Mouse (Mus musculus) limb, embryonic 12.5 days (tissue): ENCODE data around the gene Nup210l. TPM values are rescaled to one million over a fixed set of nuclear protein-coding genes. Genes with fewer than 3 reads are reported as not detected.

Experiments
- ATAC-seq: fragments of 200-750 bp; cut with Nextera tagmentation; 2 replicates; pipeline ENCODE4 v1.8.0; 2017; ENCODE audit warnings: low read depth, moderate TSS enrichment; ENCODE audit not compliant: insufficient number of reproducible peaks, insufficient read depth, low FRiP score, low TSS enrichment
- H3K27ac ChIP-seq: fragments of 300-500 bp; sonication (generic); 2 replicates; pipeline ENCODE4 v1.5.1; 2016; ENCODE audit warnings: mild to moderate bottlenecking, moderate library complexity
- H3K27me3 ChIP-seq: fragments of 300-500 bp; sonication (generic); 2 replicates; pipeline ENCODE4 v1.6.1; 2016; ENCODE audit warnings: mild to moderate bottlenecking, moderate library complexity
- H3K36me3 ChIP-seq: fragments of 300-500 bp; sonication (generic); 2 replicates; pipeline ENCODE4 v1.6.1; 2016; ENCODE audit warnings: mild to moderate bottlenecking, moderate library complexity
- H3K4me1 ChIP-seq: fragments of 300-500 bp; sonication (generic); replicated peaks from 2 replicates; pipeline ENCODE4 v1.6.1; 2016
- H3K4me2 ChIP-seq: fragments of 300-500 bp; sonication (generic); 2 replicates; pipeline ENCODE4 v1.6.1; 2016; ENCODE audit warnings: mild to moderate bottlenecking, moderate library complexity
- H3K4me3 ChIP-seq: fragments of 300-500 bp; sonication (generic); replicated peaks from 2 replicates; pipeline ENCODE4 v1.5.1; 2016; ENCODE audit warnings: mild to moderate bottlenecking
- H3K9ac ChIP-seq: fragments of 300-500 bp; sonication (generic); replicated peaks from 2 replicates; pipeline ENCODE4 v1.6.1; 2016; ENCODE audit warnings: mild to moderate bottlenecking, moderate library complexity
- H3K9me3 ChIP-seq: fragments of 300-500 bp; sonication (generic); 2 replicates; pipeline ENCODE4 v1.6.1; 2016; ENCODE audit warnings: mild to moderate bottlenecking, moderate library complexity
- WGBS: fragments of 180-500 bp; shearing (Covaris S2); methylation state at CpG from one replicate; pipeline ENCODE4 v1.1.7; 2016; 5-methylcytosine and 5-hydroxymethylcytosine counted together
- polyA plus RNA-seq: library from polyadenylated mRNA; unstranded; fragments of >200 nt; fragmentation: Nextera tagmentation; extraction: Ambion mirVana; gene quantifications from 2 replicates; pipeline ENCODE4 v1.2.1, GENCODE M21; 2016

Gene Nup210l
- polyA plus RNA-seq, 1 experiment from 2014 or later = 0.44 TPM

DNA sequence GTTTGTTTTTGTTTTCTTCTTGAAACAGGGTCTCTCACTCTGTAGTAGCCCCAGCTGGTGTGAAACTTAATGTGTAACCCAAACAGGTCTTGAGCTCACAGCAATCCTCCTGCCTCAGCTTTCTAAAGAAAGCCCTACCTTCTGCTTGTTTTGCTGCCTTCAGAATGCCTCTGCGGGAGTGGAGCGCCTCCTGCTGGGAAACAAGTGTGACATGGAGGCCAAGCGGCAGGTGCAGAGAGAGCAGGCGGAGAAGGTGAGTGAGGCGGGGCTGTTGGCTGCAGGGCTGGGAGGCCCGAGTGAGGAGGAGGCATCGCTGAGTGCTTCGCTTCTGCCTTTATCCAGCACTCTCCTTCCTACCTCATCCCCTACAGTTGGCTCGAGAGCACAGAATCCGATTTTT, 120.4 kb downstream of the Nup210l start:
- ATAC-seq = no peak
- Histone ChIP-seq H3K4me2 (no peak overlapping the region), H3K36me3 (peaks cover 36% of the 10 kb centered on the region), H3K9me3 (peaks cover 5% of the 10 kb centered on the region; the same call in 1 of the 2 replicates), H3K9ac (no peak overlapping the region), H3K27me3 (no peaks in the 10 kb centered on the region), H3K4me1 (peaks cover 21% of the 10 kb centered on the region), H3K4me3 (no peak overlapping the region), H3K27ac (no peak overlapping the region)
- 76% methylated on average over 10 of the region's 10 CpGs for WGBS

DNA sequence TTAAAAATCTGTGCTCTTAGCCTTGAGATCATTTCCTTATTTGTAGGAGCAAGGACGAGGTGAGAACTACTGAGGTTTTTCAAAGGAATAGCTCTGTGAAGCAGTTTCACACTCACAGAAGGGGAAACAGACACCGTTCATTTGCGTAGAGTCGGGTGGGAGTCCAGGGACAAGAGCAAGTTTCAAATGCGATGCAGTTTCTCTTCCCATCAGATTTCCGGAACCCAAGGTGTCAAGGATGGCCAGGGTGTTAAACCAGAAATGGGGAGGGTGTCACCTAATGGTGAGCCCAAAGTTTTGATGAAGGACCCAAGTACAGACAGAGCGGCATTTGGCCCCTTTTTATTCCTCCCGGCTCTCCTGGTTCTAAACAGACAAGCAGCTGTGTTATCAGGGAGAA, 127.1 kb downstream of the Nup210l start:
- Histone ChIP-seq H3K9ac (peak overlapping the region; percentile 78), H3K27me3 (no peaks in the 10 kb centered on the region), H3K9me3 (peaks cover 5% of the 10 kb centered on the region; the same call in 1 of the 2 replicates), H3K36me3 (peaks cover 24% of the 10 kb centered on the region), H3K27ac (peak overlapping the region; percentile 90; the same call in 1 of the 2 replicates), H3K4me2 (peak overlapping the region; percentile 88), H3K4me1 (peaks cover 9% of the 10 kb centered on the region), H3K4me3 (peak overlapping the region; percentile 64)
- WGBS = 14% methylated on average over 8 of the region's 8 CpGs
- no peak for ATAC-seq

DNA sequence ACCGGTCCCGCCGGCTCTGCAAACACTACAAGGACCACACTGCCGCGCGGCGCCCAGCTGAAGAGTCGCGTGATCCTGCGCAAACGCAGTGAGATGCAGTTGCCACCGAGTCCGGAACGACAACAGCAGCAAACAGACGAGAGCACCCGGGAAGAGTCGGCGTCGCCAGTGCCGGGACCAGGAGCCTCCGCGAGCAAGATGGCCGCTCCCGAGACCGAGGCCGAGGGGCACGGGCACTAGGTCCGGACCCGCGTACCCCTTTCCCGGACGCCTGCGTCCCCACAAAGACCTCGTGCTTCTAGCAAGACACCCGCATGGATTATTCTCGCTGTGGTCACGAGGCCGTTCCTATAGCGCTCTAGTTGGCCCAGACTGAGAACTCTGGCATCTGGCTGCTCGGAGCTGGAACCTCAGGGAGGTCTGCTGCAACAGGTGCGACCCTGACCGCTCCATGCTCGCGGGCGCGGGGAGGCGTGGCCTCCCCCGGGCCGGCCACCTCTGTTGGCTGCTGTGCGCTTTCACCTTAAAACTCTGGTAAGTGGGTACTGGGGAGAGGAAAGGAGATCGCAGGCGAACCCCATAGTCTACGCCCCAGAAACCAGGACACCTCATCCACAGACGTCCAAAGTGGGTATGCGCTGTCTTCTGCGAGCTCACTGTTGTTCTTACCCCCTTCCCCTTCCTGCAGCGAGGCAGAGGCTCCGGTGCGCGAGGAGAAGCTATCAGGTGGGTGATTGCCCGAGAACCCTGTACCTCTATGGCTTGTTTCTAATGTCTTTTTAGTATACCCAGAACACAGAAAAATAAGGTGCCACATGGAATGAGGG, 127.8 kb downstream of the Nup210l start, which contains the start of gene Jtb:
Gene Jtb, plus strand, starts transcription at position 91 of the 827 bp plus-strand sequence.
- H3K4me2 ChIP-seq = peak within 1 kb of the TSS; percentile 88
- H3K36me3 ChIP-seq = peaks cover 28% of the 10 kb centered on the region
- under 1% methylated on average over 61 of the region's 61 CpGs for WGBS
- H3K27me3 ChIP-seq = no peaks in the 10 kb centered on the region
- H3K27ac ChIP-seq = peak within 1 kb of the TSS; percentile 90
- peak within 1 kb of the TSS; percentile 78 for H3K9ac ChIP-seq
- H3K9me3 ChIP-seq = peaks cover 5% of the 10 kb centered on the region; the same call in 1 of the 2 replicates
- peak; percentile 91 for ATAC-seq
- peak within 1 kb of the TSS; percentile 64 for H3K4me3 ChIP-seq
- peaks cover 9% of the 10 kb centered on the region for H3K4me1 ChIP-seq

DNA sequence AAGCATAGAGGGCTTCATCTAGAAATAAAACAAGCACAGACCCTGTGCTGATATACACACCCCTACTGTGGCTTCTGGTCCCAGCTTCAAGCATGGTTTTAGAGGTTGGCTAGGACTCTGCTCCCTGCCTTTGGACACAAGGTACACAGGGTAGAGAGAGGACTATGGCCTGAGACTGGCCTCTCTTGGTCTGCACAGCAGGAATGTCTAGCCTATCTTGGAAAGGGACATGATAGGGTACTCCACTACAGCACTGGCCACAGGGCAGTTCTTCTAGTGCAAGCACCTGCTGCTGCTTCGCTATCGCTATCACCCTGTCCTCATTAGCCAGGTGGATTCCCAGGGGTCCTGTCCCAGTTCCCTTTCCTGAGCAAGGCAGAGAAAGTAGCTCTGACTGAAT, 137.3 kb downstream of the Nup210l start:
- Histone ChIP-seq H3K9ac (no peak overlapping the region), H3K4me3 (no peak overlapping the region), H3K27me3 (no peaks in the 10 kb centered on the region), H3K9me3 (no peaks in the 10 kb centered on the region), H3K27ac (no peak overlapping the region), H3K4me2 (no peak overlapping the region), H3K36me3 (peaks cover 6% of the 10 kb centered on the region), H3K4me1 (peaks cover 11% of the 10 kb centered on the region)
- WGBS = 91% methylated on average over 2 of the region's 2 CpGs
- ATAC-seq = no peak

DNA sequence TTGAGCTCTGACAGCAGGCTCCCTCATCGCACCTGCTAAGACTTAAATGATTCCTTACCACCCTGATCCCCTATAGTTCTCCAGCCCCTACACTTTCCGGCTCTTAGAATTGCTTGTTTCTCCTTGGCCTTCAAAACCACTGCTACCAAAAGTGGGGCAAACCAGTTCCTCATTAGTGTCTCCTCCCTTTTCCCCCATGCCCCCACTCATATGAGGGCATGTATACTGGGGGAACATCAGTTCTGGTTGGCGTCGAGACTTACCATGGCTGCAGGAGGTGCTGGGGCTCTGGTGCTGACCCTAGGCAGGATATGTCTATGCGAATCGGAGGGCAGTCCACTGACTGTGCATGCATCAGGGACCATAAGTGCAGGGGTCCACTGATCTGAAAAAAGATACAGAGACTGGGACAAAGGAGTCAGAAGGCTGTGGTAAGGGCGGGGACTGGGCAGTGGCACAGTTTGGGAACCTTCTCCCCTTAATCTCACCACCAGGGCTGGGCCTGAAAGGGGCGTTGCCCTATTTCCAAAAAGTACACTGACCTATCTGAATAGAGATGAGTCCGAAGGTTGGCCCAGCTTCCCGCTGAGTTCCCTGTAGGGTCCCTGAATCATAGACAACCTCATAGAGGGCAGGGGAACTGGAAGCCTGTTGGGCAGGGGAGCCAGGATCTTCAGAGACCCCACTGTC, 137.9 kb downstream of the Nup210l start:
- ATAC-seq = no peak
- H3K9ac ChIP-seq = no peak overlapping the region

DNA sequence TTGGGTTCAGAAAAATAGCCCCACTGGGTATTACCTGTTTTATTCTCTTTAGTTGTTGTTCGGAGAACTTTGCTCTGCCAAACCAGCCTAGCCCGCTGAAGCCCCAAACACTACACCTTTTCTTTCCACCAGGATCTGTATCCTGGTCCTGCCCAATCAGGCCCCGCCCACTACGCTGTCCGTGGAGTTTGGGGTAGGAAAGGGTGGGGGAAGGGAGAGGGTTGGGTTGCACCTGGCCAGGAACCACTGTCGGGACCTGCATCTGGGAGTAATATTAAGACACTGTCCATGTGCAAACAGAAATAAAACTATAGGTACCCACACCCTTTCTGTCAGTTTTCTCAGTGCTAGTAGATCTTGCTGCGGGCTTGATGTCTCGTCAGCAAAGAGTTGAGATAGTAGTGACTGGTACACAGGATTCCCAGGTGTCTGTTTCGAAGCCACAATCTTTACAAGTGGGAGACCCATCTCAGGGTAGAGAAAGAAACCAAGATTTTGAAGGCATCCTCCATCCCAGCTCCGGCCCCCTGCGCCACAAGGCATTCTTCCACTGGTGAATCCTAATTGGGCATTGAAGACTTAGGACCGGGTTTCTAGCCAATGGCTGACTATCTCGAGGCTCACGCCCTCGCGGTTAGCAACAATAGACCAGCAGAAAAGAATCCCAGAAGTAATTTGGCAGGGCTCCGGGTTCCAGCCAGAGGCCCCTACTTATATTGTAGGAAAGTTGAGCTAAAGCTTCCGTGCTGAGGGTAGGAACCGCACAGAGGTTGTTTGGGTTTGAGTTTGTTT, 139.2 kb downstream of the Nup210l start, which contains the start of gene Creb3l4:
Gene Creb3l4, minus strand, starts transcription at position 529 of the 792 bp plus-strand sequence.
- Histone ChIP-seq H3K4me2 (peak within 1 kb of the TSS; percentile 69), H3K36me3 (no peaks in the 10 kb centered on the region), H3K4me3 (peak within 1 kb of the TSS; percentile 38), H3K4me1 (peaks cover 14% of the 10 kb centered on the region), H3K9me3 (no peaks in the 10 kb centered on the region), H3K27me3 (no peaks in the 10 kb centered on the region), H3K9ac (peak within 1 kb of the TSS; percentile 45; the same call in 1 of the 2 replicates), H3K27ac (peak within 1 kb of the TSS; percentile 83)
- WGBS = 4% methylated on average over 19 of the region's 19 CpGs
- peak; percentile 69 for ATAC-seq

More for the DNA sequence above, 137.9 kb downstream of the Nup210l start:
- H3K4me3 ChIP-seq = no peak overlapping the region; the same call in 1 of the 2 replicates
- peaks cover 2% of the 10 kb centered on the region; the same call in 1 of the 2 replicates for H3K36me3 ChIP-seq
- no peaks in the 10 kb centered on the region for H3K27me3 ChIP-seq
- peak overlapping the region; percentile 69 for H3K4me2 ChIP-seq
- H3K27ac ChIP-seq = no peak overlapping the region
- H3K9me3 ChIP-seq = no peaks in the 10 kb centered on the region
- WGBS = 85% methylated on average over 10 of the region's 10 CpGs
- peaks cover 11% of the 10 kb centered on the region for H3K4me1 ChIP-seq

DNA sequence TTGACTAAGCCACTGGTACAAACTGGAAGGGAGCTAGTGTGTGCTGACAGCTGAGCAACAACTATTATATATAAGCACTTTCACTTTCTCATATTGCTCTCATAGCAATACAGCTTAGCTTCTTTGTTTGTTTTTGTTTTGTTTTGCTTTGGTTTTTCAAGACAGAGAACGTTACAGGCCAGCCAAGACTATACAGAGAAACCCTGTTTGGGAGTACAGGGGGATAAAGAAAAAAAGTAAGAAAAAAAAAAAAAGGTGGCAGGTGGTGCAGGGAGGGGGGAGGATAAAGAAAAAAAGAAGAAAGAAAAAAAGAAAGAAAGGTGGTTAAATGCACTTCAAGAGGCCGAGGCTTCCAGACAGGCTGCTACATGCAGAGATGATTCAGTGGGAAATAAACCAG, 141.5 kb downstream of the Nup210l start:
- Histone ChIP-seq H3K27me3 (no peaks in the 10 kb centered on the region), H3K36me3 (peaks cover 12% of the 10 kb centered on the region), H3K4me1 (peaks cover 27% of the 10 kb centered on the region), H3K9me3 (no peaks in the 10 kb centered on the region), H3K9ac (no peak overlapping the region), H3K27ac (no peak overlapping the region), H3K4me2 (no peak overlapping the region), H3K4me3 (no peak overlapping the region)
- ATAC-seq = no peak
- WGBS = 67% methylated on average over 2 of the region's 2 CpGs

DNA sequence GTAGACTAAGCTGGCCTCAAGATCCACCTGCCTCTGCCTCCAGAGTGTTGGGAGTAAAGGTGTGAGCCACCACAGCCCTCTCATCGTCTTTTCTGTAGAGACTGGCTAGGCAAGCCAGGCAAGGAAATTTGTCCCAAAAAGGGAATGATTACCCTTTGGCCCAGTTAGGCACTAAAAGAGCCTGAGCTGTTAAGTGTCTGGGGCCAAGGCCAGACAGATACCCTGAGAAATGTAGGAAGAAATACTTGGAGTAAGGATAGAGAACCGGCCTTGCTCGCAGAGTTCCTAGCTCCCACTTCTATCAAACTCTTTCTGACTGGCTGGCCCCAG, 143.7 kb downstream of the Nup210l start:
- peak; percentile 17; the same call in 1 of the 2 replicates for ATAC-seq
- H3K4me1 ChIP-seq = peaks cover 24% of the 10 kb centered on the region
- no peaks in the 10 kb centered on the region for H3K9me3 ChIP-seq
- H3K27ac ChIP-seq = peak overlapping the region; percentile 95
- peak overlapping the region; percentile 53 for H3K9ac ChIP-seq
- peaks cover 26% of the 10 kb centered on the region for H3K36me3 ChIP-seq
- peak overlapping the region; percentile 80 for H3K4me2 ChIP-seq
- peak overlapping the region; percentile 61 for H3K4me3 ChIP-seq
- no peaks in the 10 kb centered on the region for H3K27me3 ChIP-seq
- under 1% methylated on average over 3 of the region's 3 CpGs for WGBS

DNA sequence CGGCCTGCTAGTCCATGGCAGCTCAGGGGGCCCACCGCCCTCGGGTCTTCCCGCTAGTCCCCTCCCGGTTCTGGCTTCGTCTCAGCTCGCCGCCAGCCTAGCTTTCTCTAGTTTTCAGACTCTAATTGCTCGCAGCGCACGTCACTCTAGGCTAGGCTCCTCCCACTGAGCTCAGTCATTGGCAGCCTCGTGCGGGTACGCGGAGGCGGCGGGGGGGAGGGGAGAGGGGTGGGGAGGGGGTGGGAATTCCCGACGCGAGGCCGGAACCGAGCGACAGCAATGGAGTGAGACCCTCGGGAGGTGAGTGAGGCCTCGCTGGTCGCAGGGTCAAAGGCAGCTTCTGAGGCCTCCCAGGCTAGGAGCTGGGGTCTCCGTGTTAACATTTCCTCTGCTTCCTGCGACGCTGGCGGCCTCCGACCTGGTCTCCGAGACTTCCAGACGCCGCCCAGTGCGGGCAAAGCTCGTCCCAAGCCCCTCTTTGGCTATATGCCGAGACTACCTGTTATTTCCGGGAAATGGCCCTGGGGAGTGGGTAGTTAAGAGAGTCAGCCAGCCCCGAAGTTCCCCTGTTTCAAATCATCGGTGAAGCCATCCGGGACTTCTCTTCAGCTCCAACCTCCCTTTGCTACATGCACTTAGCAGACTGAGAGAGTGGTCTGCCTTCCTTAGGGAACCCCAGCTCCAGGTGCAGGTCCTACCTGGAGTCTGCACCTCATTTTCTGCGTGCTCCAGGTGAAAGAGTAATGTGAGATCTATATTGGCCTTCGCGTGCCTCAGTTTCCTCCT, 144.2 kb downstream of the Nup210l start, which contains the start of gene Slc39a1:
Gene Slc39a1, plus strand, starts transcription at position 213 of the 786 bp plus-strand sequence.
- H3K4me3 ChIP-seq = peak within 1 kb of the TSS; percentile 61
- H3K4me2 ChIP-seq = peak within 1 kb of the TSS; percentile 80
- 0% methylated on average over 44 of the region's 44 CpGs for WGBS
- peak within 1 kb of the TSS; percentile 65 for H3K9ac ChIP-seq
- peak within 1 kb of the TSS; percentile 95 for H3K27ac ChIP-seq
- H3K9me3 ChIP-seq = no peaks in the 10 kb centered on the region
- H3K27me3 ChIP-seq = no peaks in the 10 kb centered on the region
- peaks cover 26% of the 10 kb centered on the region for H3K36me3 ChIP-seq
- peak; percentile 90 for ATAC-seq
- H3K4me1 ChIP-seq = peaks cover 21% of the 10 kb centered on the region

DNA sequence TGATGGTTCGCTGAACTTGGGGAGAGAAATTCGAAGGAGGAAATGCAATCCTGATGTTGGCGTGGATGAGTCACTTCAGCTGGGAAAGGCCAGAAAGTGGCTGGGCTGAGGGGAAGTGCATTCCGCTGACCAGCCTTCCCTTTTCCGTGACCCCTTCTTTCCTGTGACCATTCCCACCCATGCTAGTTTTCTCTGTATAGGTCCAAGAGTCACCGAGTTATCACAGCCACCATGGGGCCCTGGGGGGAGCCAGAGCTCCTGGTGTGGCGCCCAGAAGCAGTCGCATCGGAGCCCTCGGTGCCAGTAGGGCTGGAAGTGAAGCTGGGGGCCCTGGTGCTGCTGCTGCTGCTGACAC, 144.8 kb downstream of the Nup210l start:
- no peak for ATAC-seq
- Histone ChIP-seq H3K4me2 (peak overlapping the region; percentile 80), H3K4me3 (peak overlapping the region; percentile 61), H3K27ac (peak overlapping the region; percentile 95), H3K9me3 (no peaks in the 10 kb centered on the region), H3K9ac (peak overlapping the region; percentile 65), H3K4me1 (peaks cover 21% of the 10 kb centered on the region), H3K27me3 (no peaks in the 10 kb centered on the region), H3K36me3 (peaks cover 26% of the 10 kb centered on the region)
- WGBS = 5% methylated on average over 10 of the region's 10 CpGs
